ENCODE assay signal across 8 mouse cellular contexts in the genomic region with DNA sequence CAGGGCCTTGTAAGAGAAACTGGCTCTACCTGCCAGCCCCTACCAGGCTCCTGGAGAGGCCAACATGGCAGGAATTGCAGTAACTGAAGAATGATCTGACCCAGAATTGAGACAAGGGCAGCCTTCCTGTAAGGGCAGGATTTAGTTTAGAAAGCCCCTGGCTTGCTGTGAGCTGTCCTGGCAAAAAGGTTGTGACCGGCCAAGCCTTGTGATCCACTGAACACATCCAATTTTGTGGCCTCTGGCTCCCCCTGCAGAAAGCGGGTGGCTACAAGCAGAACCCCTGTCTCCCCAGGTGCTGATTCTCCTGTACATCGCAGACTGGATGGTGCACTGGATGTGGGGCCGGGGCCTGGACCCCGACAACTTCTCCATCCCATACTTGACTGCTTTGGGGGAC. TPM values are rescaled to one million over a fixed set of nuclear protein-coding genes. Genes with fewer than 3 reads are reported as not detected.
DNase-seq lines count a peak whose midpoint lies in the region; ATAC-seq and TF ChIP-seq lines count a peak whose summit lies in the region.

No protein-coding gene starts in this region.

- H3K9ac ChIP-seq in midbrain, embryonic 14.5 days (replicated peaks; ENCODE audit: low read length), result no peak overlapping the region
- H3K9ac ChIP-seq in midbrain, embryonic 13.5 days (replicated peaks), result no peak overlapping the region
- no peak overlapping the region for H3K9ac ChIP-seq in liver, adult 2 months (ENCODE audit: low read depth, low read length)

- no peaks in the 10 kb centered on the region for H3K27me3 ChIP-seq in midbrain, embryonic 14.5 days (ENCODE audit: control insufficient read depth, insufficient read depth, low read length)
- H3K27me3 ChIP-seq in midbrain, embryonic 13.5 days, result no peaks in the 10 kb centered on the region
- H3K27me3 ChIP-seq in liver, adult 2 months (ENCODE audit: control insufficient read depth, insufficient read depth, low read length), result no peaks in the 10 kb centered on the region

- WGBS in midbrain, embryonic 14.5 days, result 74% methylated on average over 5 of the region's 5 CpGs
- 74% methylated on average over 5 of the region's 5 CpGs for WGBS in midbrain, embryonic 13.5 days
- 75% methylated on average over 5 of the region's 5 CpGs for WGBS in liver, adult 2 months

- H3K4me2 ChIP-seq in midbrain, embryonic 14.5 days (ENCODE audit: low read length), result no peak overlapping the region
- H3K4me2 ChIP-seq in midbrain, embryonic 13.5 days (replicated peaks), result no peak overlapping the region

- TF ChIP-seq CTCF in liver, adult 2 months (IDR thresholded peaks at IDR 0.05; ENCODE audit: low read depth, low read length), result peak; percentile 86

- DNase-seq in midbrain, embryonic 14.5 days, result peak; percentile 66
- DNase-seq in ZHBTc4 (ENCODE audit: low read depth, low spot score), result peak; percentile 57
- DNase-seq in embryo, embryonic 10.5 days (ENCODE audit: low spot score), result peak; percentile 38
- DNase-seq in liver, adult 2 months (ENCODE audit: extremely low read depth, low read depth, low spot score), result peak; percentile 60
- peak; percentile 26 for DNase-seq in retina, postnatal 1 day
- DNase-seq in neural tube, embryonic 10.5 days (ENCODE audit: extremely low spot score, low spot score), result no peak

- no peak for ATAC-seq in midbrain, embryonic 14.5 days (ENCODE audit: low FRiP score, low TSS enrichment)
- no peak for ATAC-seq in midbrain, embryonic 13.5 days
- peak; percentile 31 to 33; a peak in 1 of 4 replicates for ATAC-seq in hematopoietic stem cell, adult 5-6 weeks (replicated peaks in 1 of 2; ENCODE audit: insufficient read depth in 1 of 2, low FRiP score in 2 of 2, low TSS enrichment in 1 of 2, low read depth in 1 of 2, poor library complexity in 2 of 2, severe bottlenecking in 2 of 2)

- no peak overlapping the region for H3K4me3 ChIP-seq in midbrain, embryonic 14.5 days (replicated peaks; ENCODE audit: low read depth, low read length)
- no peak overlapping the region for H3K4me3 ChIP-seq in midbrain, embryonic 13.5 days (replicated peaks)
- H3K4me3 ChIP-seq in liver, adult 2 months (ENCODE audit: insufficient read depth, low read depth, low read length), result no peak overlapping the region

- no peaks in the 10 kb centered on the region for H3K4me1 ChIP-seq in midbrain, embryonic 14.5 days (ENCODE audit: control insufficient read depth, insufficient read depth, low read length)
- H3K4me1 ChIP-seq in midbrain, embryonic 13.5 days (replicated peaks), result no peaks in the 10 kb centered on the region
- H3K4me1 ChIP-seq in liver, adult 2 months (ENCODE audit: control insufficient read depth, insufficient read depth, low read length), result 0 out of 2 replicates have a peak, but pooled peaks cover 3% of the 10 kb centered on the region

- no peak overlapping the region for H3K27ac ChIP-seq in midbrain, embryonic 14.5 days (replicated peaks; ENCODE audit: low read depth, low read length)
- no peak overlapping the region for H3K27ac ChIP-seq in midbrain, embryonic 13.5 days
- H3K27ac ChIP-seq in liver, adult 2 months (replicated peaks; ENCODE audit: insufficient read depth, low read depth, low read length), result no peak overlapping the region

- no peaks in the 10 kb centered on the region for H3K79me2 ChIP-seq in liver, adult 2 months (ENCODE audit: control insufficient read depth, insufficient read depth, low read length)

- no peaks in the 10 kb centered on the region for H3K9me3 ChIP-seq in midbrain, embryonic 14.5 days (ENCODE audit: control insufficient read depth, low read length)
- H3K9me3 ChIP-seq in midbrain, embryonic 13.5 days, result no peaks in the 10 kb centered on the region

- TF ChIP-seq POLR2A in liver, adult 2 months (IDR thresholded peaks at IDR 0.05; ENCODE audit: extremely low read depth, insufficient read depth, low read length), result no peak

- H3K36me3 ChIP-seq in midbrain, embryonic 14.5 days (ENCODE audit: control insufficient read depth, insufficient read depth, low read length), result peaks cover 58% of the 10 kb centered on the region
- peaks cover 55% of the 10 kb centered on the region for H3K36me3 ChIP-seq in midbrain, embryonic 13.5 days
- peaks cover 4% of the 10 kb centered on the region; the same call in 1 of the 2 replicates for H3K36me3 ChIP-seq in liver, adult 2 months (ENCODE audit: control insufficient read depth, insufficient read depth, low read length)

RNA-seq across cellular contexts. Expression of a gene that starts 19.0 kb away (rescaled TPM):
- polyA plus RNA-seq in midbrain, embryonic 14.5 days (2014; fragmentation: Nextera tagmentation; extraction: Ambion mirVana), result 7.5 and 12.9 TPM in 2 replicates
- 14.1 and 14.4 TPM in 2 replicates for polyA plus RNA-seq in midbrain, embryonic 13.5 days (2015; fragmentation: Nextera tagmentation; extraction: Ambion mirVana)
- 11.2 and 14.2 TPM in 2 replicates for total RNA-seq in hematopoietic stem cell, adult 5-6 weeks (2017)
- total RNA-seq in liver, adult 2 months (2014; rRNA removed), result 1.3 and 1.5 TPM in 2 replicates
- 3.0 and 5.8 TPM in 2 replicates for polyA plus RNA-seq in liver, adult 2 months (2012; rRNA removed)

RNA-seq across cellular contexts. Expression of a gene that starts 20.8 kb away (rescaled TPM):
- polyA plus RNA-seq in midbrain, embryonic 14.5 days (2014; fragmentation: Nextera tagmentation; extraction: Ambion mirVana), result 3.7 and 8.8 TPM in 2 replicates
- polyA plus RNA-seq in midbrain, embryonic 13.5 days (2015; fragmentation: Nextera tagmentation; extraction: Ambion mirVana), result 7.7 and 7.8 TPM in 2 replicates
- 16.1 and 28.8 TPM in 2 replicates for total RNA-seq in hematopoietic stem cell, adult 5-6 weeks (2017)
- 16.8 and 18.2 TPM in 2 replicates for total RNA-seq in liver, adult 2 months (2014; rRNA removed)
- polyA plus RNA-seq in liver, adult 2 months (2012; rRNA removed), result 20.2 and 20.7 TPM in 2 replicates

RNA-seq across cellular contexts. Expression of a gene that starts 49.1 kb away (rescaled TPM):
- polyA plus RNA-seq in midbrain, embryonic 14.5 days (2014; fragmentation: Nextera tagmentation; extraction: Ambion mirVana), result 0.09 and 0.20 TPM in 2 replicates
- polyA plus RNA-seq in midbrain, embryonic 13.5 days (2015; fragmentation: Nextera tagmentation; extraction: Ambion mirVana), result 0.10 and 0.74 TPM in 2 replicates
- total RNA-seq in hematopoietic stem cell, adult 5-6 weeks (2017), result not detected in 2 replicates
- 35.5 and 40.5 TPM in 2 replicates for total RNA-seq in liver, adult 2 months (2014; rRNA removed)
- 62.0 and 78.1 TPM in 2 replicates for polyA plus RNA-seq in liver, adult 2 months (2012; rRNA removed)

Comparison
In these comparisons a context has a peak if more than half of its experiments do, and no peak if none do; other contexts are left out.
1. ATAC-seq: peak in hematopoietic stem cell, adult 5-6 weeks (2 of 2); none in midbrain, embryonic 14.5 days (single experiment) and midbrain, embryonic 13.5 days (single experiment).
2. RNA of a gene that starts 49.1 kb away (polyA plus RNA-seq): 62.0 to 78.1 TPM in liver, adult 2 months; 0.10 to 0.74 TPM in midbrain, embryonic 13.5 days and 0.09 to 0.20 TPM in midbrain, embryonic 14.5 days; every median in the first group is over 10 times any median in the second.